Comparison of ENCODE assay signal across 15 mouse cellular contexts in the genomic region with DNA sequence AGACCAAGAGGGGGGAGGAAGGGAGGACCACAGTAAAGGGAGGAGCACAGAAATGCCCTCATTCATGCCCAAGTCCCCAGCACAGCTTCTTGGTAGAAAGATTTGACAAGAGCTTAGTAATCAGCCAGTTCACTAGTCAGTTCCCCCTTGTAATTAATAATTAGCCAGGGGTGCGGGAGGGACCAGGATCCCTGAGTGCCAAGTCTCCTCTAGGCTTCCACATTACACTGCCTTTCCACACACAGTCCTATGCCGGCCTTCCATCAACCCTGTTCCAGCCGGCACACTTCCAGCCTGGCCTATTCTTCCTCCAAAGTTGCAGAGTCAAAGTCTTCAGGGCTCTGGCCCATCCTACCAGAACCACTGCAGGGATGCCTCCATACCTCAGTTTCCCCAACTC. TPM values are rescaled to one million over a fixed set of nuclear protein-coding genes. Genes with fewer than 3 reads are reported as not detected.
DNase-seq lines count a peak whose midpoint lies in the region; ATAC-seq lines count a peak whose summit lies in the region.
"Had no signal": no experiment of that assay in that cellular context is flagged by ENCODE, and none has a peak within 500 bp of the region (broad histone marks: within the 10 kb centered on the region; RNA-seq: fewer than 3 reads in every experiment).

No protein-coding gene starts in this region.

- DNase-seq in midbrain, embryonic 10.5 days (ENCODE audit: low spot score), result no peak
- DNase-seq in liver, embryonic 11.5 days (ENCODE audit: low spot score), result no peak
- no peak for DNase-seq in urinary bladder, postnatal 10 days (ENCODE audit: low spot score)
- DNase-seq in hindbrain, embryonic 14.5 days (ENCODE audit: low spot score), result no peak
- no peak for DNase-seq in layer of hippocampus, postnatal 14 days (ENCODE audit: low spot score in 2 of 2)
- DNase-seq: cerebellum, adult 11-12 months; layer of hippocampus, adult 9-11 months; retina, postnatal 1 day; spleen, adult 18-20 months had no signal

- H3K27ac ChIP-seq in midbrain, embryonic 10.5 days (replicated peaks), result no peak overlapping the region
- H3K27ac ChIP-seq in midbrain, embryonic 16.5 days (ENCODE audit: low read length), result no peak overlapping the region
- peak overlapping the region; percentile 62; the same call in 1 of the 2 replicates for H3K27ac ChIP-seq in kidney, embryonic 14.5 days (ENCODE audit: low read depth, low read length)
- H3K27ac ChIP-seq in liver, embryonic 11.5 days (ENCODE audit: low read depth, low read length), result no peak overlapping the region
- no peak overlapping the region for H3K27ac ChIP-seq in hindbrain, embryonic 14.5 days
- H3K27ac ChIP-seq: embryonic facial prominence, embryonic 13.5 days; forebrain, embryonic 10.5 days; hindbrain, postnatal 0 days had no signal

- WGBS in midbrain, embryonic 10.5 days, result 94% methylated on average over 3 of the region's 3 CpGs
- 96% methylated on average over 3 of the region's 3 CpGs for WGBS in midbrain, embryonic 16.5 days
- 80% methylated on average over 3 of the region's 3 CpGs for WGBS in kidney, embryonic 14.5 days
- WGBS in liver, embryonic 11.5 days, result 87% methylated on average over 3 of the region's 3 CpGs
- 81% methylated on average over 3 of the region's 3 CpGs for WGBS in hindbrain, embryonic 14.5 days

- no peak for ATAC-seq in midbrain, embryonic 16.5 days
- no peak for ATAC-seq in kidney, embryonic 14.5 days (ENCODE audit: low FRiP score, low TSS enrichment)
- no peak for ATAC-seq in liver, embryonic 11.5 days (replicated peaks; ENCODE audit: low FRiP score)
- ATAC-seq in hindbrain, embryonic 14.5 days (ENCODE audit: low FRiP score), result no peak
- ATAC-seq: hindbrain, postnatal 0 days had no signal

- H3K9me3 ChIP-seq in midbrain, embryonic 10.5 days (replicated peaks), result no peaks in the 10 kb centered on the region
- no peaks in the 10 kb centered on the region for H3K9me3 ChIP-seq in midbrain, embryonic 16.5 days (replicated peaks; ENCODE audit: control insufficient read depth, low read length, poor library complexity, severe bottlenecking)
- H3K9me3 ChIP-seq in kidney, embryonic 14.5 days (ENCODE audit: control insufficient read depth, low read length), result no peaks in the 10 kb centered on the region
- no peaks in the 10 kb centered on the region for H3K9me3 ChIP-seq in liver, embryonic 11.5 days (ENCODE audit: control insufficient read depth, low read length)
- no peaks in the 10 kb centered on the region for H3K9me3 ChIP-seq in hindbrain, embryonic 14.5 days (ENCODE audit: control insufficient read depth, low read length)
- H3K9me3 ChIP-seq: embryonic facial prominence, embryonic 13.5 days; forebrain, embryonic 10.5 days had no signal

- H3K27me3 ChIP-seq in midbrain, embryonic 10.5 days (ENCODE audit: low read depth, poor library complexity, severe bottlenecking), result peaks cover 46% of the 10 kb centered on the region
- H3K27me3 ChIP-seq in midbrain, embryonic 16.5 days (ENCODE audit: control insufficient read depth, insufficient read depth, low read depth, low read length), result no peaks in the 10 kb centered on the region
- peaks cover 8% of the 10 kb centered on the region; the same call in 1 of the 2 replicates for H3K27me3 ChIP-seq in kidney, embryonic 14.5 days (ENCODE audit: control insufficient read depth, insufficient read depth, low read length)
- peaks cover 20% of the 10 kb centered on the region for H3K27me3 ChIP-seq in liver, embryonic 11.5 days (replicated peaks; ENCODE audit: control insufficient read depth, insufficient read depth, low read length)
- H3K27me3 ChIP-seq in hindbrain, embryonic 14.5 days (ENCODE audit: control insufficient read depth, insufficient read depth, low read length), result no peaks in the 10 kb centered on the region
- H3K27me3 ChIP-seq: CH12.LX had no signal

- no peak overlapping the region for H3K9ac ChIP-seq in midbrain, embryonic 16.5 days (ENCODE audit: low read depth, low read length)
- no peak overlapping the region for H3K9ac ChIP-seq in kidney, embryonic 14.5 days (ENCODE audit: low read depth, low read length)
- no peak overlapping the region for H3K9ac ChIP-seq in liver, embryonic 11.5 days (ENCODE audit: low read depth, low read length)
- no peak overlapping the region for H3K9ac ChIP-seq in hindbrain, embryonic 14.5 days
- H3K9ac ChIP-seq: embryonic facial prominence, embryonic 13.5 days had no signal

- H3K4me3 ChIP-seq in midbrain, embryonic 10.5 days, result 0 out of 2 replicates have a peak overlapping the region, but pooled peaks have one; percentile 2
- no peak overlapping the region for H3K4me3 ChIP-seq in midbrain, embryonic 16.5 days (ENCODE audit: low read depth, low read length)
- no peak overlapping the region for H3K4me3 ChIP-seq in kidney, embryonic 14.5 days (ENCODE audit: low read length)
- no peak overlapping the region for H3K4me3 ChIP-seq in liver, embryonic 11.5 days (ENCODE audit: low read depth, low read length)
- no peak overlapping the region for H3K4me3 ChIP-seq in hindbrain, embryonic 14.5 days (replicated peaks; ENCODE audit: low read length)
- H3K4me3 ChIP-seq: embryonic facial prominence, embryonic 13.5 days; forebrain, embryonic 10.5 days had no signal

- H3K4me2 ChIP-seq in midbrain, embryonic 16.5 days (ENCODE audit: low read length), result no peak overlapping the region
- no peak overlapping the region for H3K4me2 ChIP-seq in kidney, embryonic 14.5 days (replicated peaks; ENCODE audit: low read depth, low read length)
- H3K4me2 ChIP-seq in liver, embryonic 11.5 days, result peak overlapping the region; percentile 28; the same call in 1 of the 2 replicates
- H3K4me2 ChIP-seq in hindbrain, embryonic 14.5 days (replicated peaks), result no peak overlapping the region
- H3K4me2 ChIP-seq: embryonic facial prominence, embryonic 13.5 days had no signal

- peaks cover 27% of the 10 kb centered on the region for H3K36me3 ChIP-seq in midbrain, embryonic 10.5 days
- no peaks in the 10 kb centered on the region for H3K36me3 ChIP-seq in midbrain, embryonic 16.5 days (ENCODE audit: control insufficient read depth, insufficient read depth, low read length)
- H3K36me3 ChIP-seq in kidney, embryonic 14.5 days (ENCODE audit: control insufficient read depth, insufficient read depth, low read length), result no peaks in the 10 kb centered on the region
- no peaks in the 10 kb centered on the region for H3K36me3 ChIP-seq in liver, embryonic 11.5 days (ENCODE audit: control insufficient read depth, insufficient read depth, low read length)
- H3K36me3 ChIP-seq in hindbrain, embryonic 14.5 days (replicated peaks; ENCODE audit: control insufficient read depth, insufficient read depth), result no peaks in the 10 kb centered on the region
- H3K36me3 ChIP-seq: embryonic facial prominence, embryonic 13.5 days had no signal

- peaks cover 90% of the 10 kb centered on the region for H3K4me1 ChIP-seq in midbrain, embryonic 10.5 days
- H3K4me1 ChIP-seq in midbrain, embryonic 16.5 days (ENCODE audit: control insufficient read depth, insufficient read depth, low read length), result peaks cover 32% of the 10 kb centered on the region
- peaks cover 40% of the 10 kb centered on the region for H3K4me1 ChIP-seq in kidney, embryonic 14.5 days (ENCODE audit: control insufficient read depth, insufficient read depth, low read length)
- peaks cover 47% of the 10 kb centered on the region for H3K4me1 ChIP-seq in liver, embryonic 11.5 days (replicated peaks; ENCODE audit: control insufficient read depth, insufficient read depth, low read length)
- peaks cover 37% of the 10 kb centered on the region for H3K4me1 ChIP-seq in hindbrain, embryonic 14.5 days (replicated peaks; ENCODE audit: control insufficient read depth, insufficient read depth, low read length)

RNA-seq across cellular contexts. Expression of gene Fam110a, which starts 4.0 kb away (rescaled TPM):
- 79.8 and 108 TPM in 2 replicates for polyA plus RNA-seq in midbrain, embryonic 10.5 days (2016; fragmentation: Nextera tagmentation; extraction: Ambion mirVana)
- 57.5 and 59.1 TPM in 2 replicates for polyA plus RNA-seq in midbrain, embryonic 16.5 days (2015; fragmentation: Nextera tagmentation; extraction: Ambion mirVana)
- 19.7 and 29.9 TPM in 2 replicates for polyA plus RNA-seq in kidney, embryonic 14.5 days (2014; fragmentation: Nextera tagmentation; extraction: Ambion mirVana)
- polyA plus RNA-seq in liver, embryonic 11.5 days (2014; fragmentation: Nextera tagmentation; extraction: Ambion mirVana), result 15.0 and 17.0 TPM in 2 replicates
- 39.8 and 42.7 TPM in 2 replicates for polyA plus RNA-seq in hindbrain, embryonic 14.5 days (2014; fragmentation: Nextera tagmentation; extraction: Ambion mirVana)
- 1 to 10 TPM; 8.2 to 9.5 TPM for total RNA-seq in layer of hippocampus, postnatal 14 days (2021)

RNA-seq across cellular contexts. Expression of gene Slc52a3, which starts 20.2 kb away (rescaled TPM):
- polyA plus RNA-seq in midbrain, embryonic 10.5 days (2016; fragmentation: Nextera tagmentation; extraction: Ambion mirVana), result 0.81 and 0.87 TPM in 2 replicates
- polyA plus RNA-seq in midbrain, embryonic 16.5 days (2015; fragmentation: Nextera tagmentation; extraction: Ambion mirVana), result 1.0 and 1.4 TPM in 2 replicates
- 3.4 and 6.8 TPM in 2 replicates for polyA plus RNA-seq in kidney, embryonic 14.5 days (2014; fragmentation: Nextera tagmentation; extraction: Ambion mirVana)
- 1.9 and 2.2 TPM in 2 replicates for polyA plus RNA-seq in liver, embryonic 11.5 days (2014; fragmentation: Nextera tagmentation; extraction: Ambion mirVana)
- 0.73 and 1.4 TPM in 2 replicates for polyA plus RNA-seq in hindbrain, embryonic 14.5 days (2014; fragmentation: Nextera tagmentation; extraction: Ambion mirVana)
- total RNA-seq in layer of hippocampus, postnatal 14 days (2021), result 1 to 10 TPM; 3.2 to 3.7 TPM
